Mouse (Mus musculus) Patski (cell line): ENCODE data around the gene 1600002K03Rik. TPM values are rescaled to one million over a fixed set of nuclear protein-coding genes. Genes with fewer than 3 reads are reported as not detected.
"Not testable (repeated sequence)": the region's sequence is repeated elsewhere in the genome, so short reads cannot be mapped to it uniquely, and the experiment has no call there.

ENCODE experiments used
- ATAC-seq: fragments of 100-300 bp; one replicate; pipeline ENCODE4 v1.8.0; 2021
- CTCF ChIA-PET: fragments of 350-600 bp; sonication (Branson Sonifier 250); formaldehyde crosslinking; loops from one replicate; lab custom pipeline; 2022; ENCODE audit warnings: inconsistent platforms; lab: Charles Lee
- POLR2A ChIA-PET: fragments of 350-600 bp; sonication (Branson Sonifier 250); formaldehyde crosslinking; loops from one replicate; lab custom pipeline; 2022; ENCODE audit warnings: antibody characterized with exemption, inconsistent platforms; lab: Charles Lee
- DNase-seq: peaks from one replicate; pipeline ENCODE4 v3.0.0-alpha.2; 2011; ENCODE audit warnings: low read depth, low spot score
- H3K27me3 ChIP-seq: fragments of 371-371 bp; one replicate; pipeline ENCODE4 v1.5.1; 2021
- CTCF ChIP-seq: fragments of 100-300 bp; IDR thresholded peaks from one replicate; pipeline ENCODE4 v1.5.1; 2021
- in situ Hi-C: fragments of 300-500 bp; cut with MboI; formaldehyde crosslinking; loops from 3 replicates; pipeline ENCODE4 v1.11.1; 2018; ENCODE audit warnings: low pct_unique_long_range_greater_than_20kb, mixed read lengths
- polyA plus RNA-seq: library from polyadenylated mRNA; unstranded; gene quantifications from one replicate; pipeline ENCODE4 v1.2.3, GENCODE M21; 2021

Gene 1600002K03Rik
- polyA plus RNA-seq, 1 experiment from 2014 or later = 7.9 TPM

- no peak for TF ChIP-seq CTCF
- ChIA-PET CTCF (interaction anchor here (0.9 to 4.4 kb wide), 14 partner anchors 10 to 206 kb away, joined by 3 to 69 read pairs (median 6); partner anchors contain the start of genes Cbarp, Cnn2, Stk11 and Tmem259), POLR2A (interaction anchor here (0.6 to 11.6 kb wide), 3 partner anchors 14 to 179 kb away, joined by 3 to 191 read pairs (median 3); partner anchors contain the start of gene Midn)
- H3K27me3 ChIP-seq = no peaks in the 10 kb centered on the region
- ATAC-seq (no peak), DNase-seq (no peak)
- in situ Hi-C loops = no loop called here
Measured at GRCm38 (mm10) chr10:80164161-80164997, 8.4 kb upstream of the 1600002K03Rik start.

GRCm38 (mm10) chr10:80164998-80165344 is 7.8 kb upstream of the 1600002K03Rik start:
- ChIA-PET POLR2A (interaction anchor here (1.2 to 11.6 kb wide), 4 partner anchors 15 to 179 kb away, joined by 3 to 191 read pairs (median 4); partner anchors contain the start of genes Cbarp and Midn), CTCF (interaction anchor here (0.9 to 4.4 kb wide), 15 partner anchors 11 to 207 kb away, joined by 3 to 69 read pairs (median 5); partner anchors contain the start of genes Cbarp, Cnn2, Stk11 and Tmem259)
- no peaks in the 10 kb centered on the region for H3K27me3 ChIP-seq
- in situ Hi-C loops = no loop called here
- TF ChIP-seq CTCF = no peak
- DNase-seq = peak; percentile 87
- ATAC-seq = peak; percentile 19

- ChIA-PET CTCF (interaction anchor here (0.9 to 4.4 kb wide), 16 partner anchors 11 to 208 kb away, joined by 3 to 69 read pairs (median 5); partner anchors contain the start of genes Cbarp, Cnn2, Stk11 and Tmem259), POLR2A (interaction anchor here (0.6 to 11.6 kb wide), 5 partner anchors 16 to 180 kb away, joined by 3 to 191 read pairs (median 3); partner anchors contain the start of genes Cbarp and Midn)
- in situ Hi-C loops = no loop called here
- no peak for DNase-seq
- no peak for TF ChIP-seq CTCF
- H3K27me3 ChIP-seq = no peaks in the 10 kb centered on the region
- ATAC-seq = no peak
Measured at GRCm38 (mm10) chr10:80165392-80166128, 7.2 kb upstream of the 1600002K03Rik start, which contains the start of gene Cirbp. TSS of gene Cirbp (plus strand) at chr10:80165985.

- in situ Hi-C loops, ATAC-seq, DNase-seq, H3K27me3 ChIP-seq: not testable (repeated sequence)
- ChIA-PET CTCF (interaction anchor here (1.2 to 4.4 kb wide), 6 partner anchors 12 to 181 kb away, joined by 3 to 69 read pairs (median 16); partner anchors contain the start of genes Stk11 and Tmem259), POLR2A (interaction anchor here (1.2 to 11.6 kb wide), 3 partner anchors 16 to 122 kb away, joined by 3 to 191 read pairs (median 4); partner anchors contain the start of genes Cbarp and Midn)
Measured at GRCm38 (mm10) chr10:80166136-80166535, 6.6 kb upstream of the 1600002K03Rik start.

GRCm38 (mm10) chr10:80167460-80168037 is 5.2 kb upstream of the 1600002K03Rik start:
- ATAC-seq (peak; percentile 65), DNase-seq (peak; percentile 85)
- in situ Hi-C loops = no loop called here
- no peaks in the 10 kb centered on the region for H3K27me3 ChIP-seq
- ChIA-PET CTCF (interaction anchor here (1.0 to 4.4 kb wide), 4 partner anchors 23 to 208 kb away, joined by 3 to 58 read pairs (median 12); partner anchors contain the start of genes Tmem259 and Wdr18), POLR2A (interaction anchor here (1.0 to 11.6 kb wide), 3 partner anchors 9 to 86 kb away, joined by 3 to 191 read pairs (median 3); partner anchors contain the start of gene Midn)
- no peak for TF ChIP-seq CTCF

GRCm38 (mm10) chr10:80168038-80168661 is 4.6 kb upstream of the 1600002K03Rik start:
- DNase-seq (no peak), ATAC-seq (peak; percentile 20)
- TF ChIP-seq CTCF = no peak
- CTCF ChIA-PET = interaction anchor here (1.3 kb wide), 1 partner anchor 38 kb away, joined by 3 read pairs; no protein-coding TSS in a partner anchor
- H3K27me3 ChIP-seq = no peaks in the 10 kb centered on the region
- POLR2A ChIA-PET = interaction anchor here (0.6 to 11.6 kb wide), 11 partner anchors 10 to 231 kb away, joined by 3 to 191 read pairs (median 3); partner anchors contain the start of genes Midn and Ndufs7
- in situ Hi-C loops = no loop called here

- POLR2A ChIA-PET = interaction anchor here (0.6 to 1.3 kb wide), 2 partner anchors 10 to 73 kb away, joined by 3 read pairs; no protein-coding TSS in a partner anchor
- in situ Hi-C loops = no loop called here
- TF ChIP-seq CTCF = no peak
- no peak for DNase-seq
- CTCF ChIA-PET = interaction anchor here (1.3 kb wide), 1 partner anchor 37 kb away, joined by 3 read pairs; no protein-coding TSS in a partner anchor
- ATAC-seq = no peak
- no peaks in the 10 kb centered on the region for H3K27me3 ChIP-seq
Measured at GRCm38 (mm10) chr10:80169070-80169469, 3.7 kb upstream of the 1600002K03Rik start.

- DNase-seq (no peak), ATAC-seq (no peak)
- CTCF ChIA-PET = no interaction called here
- H3K27me3 ChIP-seq = no peaks in the 10 kb centered on the region
- in situ Hi-C loops = no loop called here
- no peak for TF ChIP-seq CTCF
- POLR2A ChIA-PET = no interaction called here
Measured at GRCm38 (mm10) chr10:80169651-80170050, 3.1 kb upstream of the 1600002K03Rik start.

- H3K27me3 ChIP-seq = no peaks in the 10 kb centered on the region
- no peak for TF ChIP-seq CTCF
- ATAC-seq (no peak), DNase-seq (no peak)
- ChIA-PET CTCF (no interaction called here), POLR2A (no interaction called here)
- in situ Hi-C loops = no loop called here
Measured at GRCm38 (mm10) chr10:80170052-80170451, 2.7 kb upstream of the 1600002K03Rik start.
